Mouse (Mus musculus) kidney, adult 2 months (tissue): ENCODE data around the gene Gm28047. TPM values are rescaled to one million over a fixed set of nuclear protein-coding genes. Genes with fewer than 3 reads are reported as not detected.

Experiments used
- DNase-seq: peaks from one replicate; pipeline ENCODE4 v3.0.0; 2021
- H3K27ac ChIP-seq: fragments of 200-500 bp; 2 replicates; pipeline ENCODE4 v1.5.1; 2012; ENCODE audit warnings: low read depth, low read length, control low read depth, inconsistent platforms; ENCODE audit not compliant: insufficient read depth
- H3K27me3 ChIP-seq: fragments of 200-500 bp; replicated peaks from 2 replicates; pipeline ENCODE4 v1.6.1; 2012; ENCODE audit warnings: mild to moderate bottlenecking, moderate library complexity, low read length, inconsistent platforms; ENCODE audit not compliant: control insufficient read depth, insufficient read depth
- H3K36me3 ChIP-seq: fragments of 200-500 bp; 2 replicates; pipeline ENCODE4 v1.6.1; 2012; ENCODE audit warnings: mild to moderate bottlenecking, moderate library complexity, low read length, inconsistent platforms; ENCODE audit not compliant: control insufficient read depth, insufficient read depth
- H3K4me1 ChIP-seq: fragments of 200-500 bp; 2 replicates; pipeline ENCODE4 v1.6.1; 2011; ENCODE audit warnings: low read length; ENCODE audit not compliant: control insufficient read depth, insufficient read depth
- H3K4me3 ChIP-seq: fragments of 200-500 bp; 2 replicates; pipeline ENCODE4 v1.5.1; 2011; ENCODE audit warnings: mild to moderate bottlenecking, low read depth, low read length, control low read depth; ENCODE audit not compliant: insufficient read depth
- CTCF ChIP-seq: fragments of 200-500 bp; conservative IDR thresholded peaks from 2 replicates; pipeline ENCODE4 v1.5.1; 2011; ENCODE audit warnings: low read depth, mild to moderate bottlenecking, control low read depth, low read length, moderate library complexity, mixed read lengths; ENCODE audit not compliant: insufficient read depth, insufficient read length
- POLR2A ChIP-seq: fragments of 200-500 bp; IDR thresholded peaks from one replicate; pipeline ENCODE4 v1.6.1; 2011; ENCODE audit warnings: low read depth, low read length, control low read depth
- WGBS: fragments of 180-500 bp; shearing (Covaris S2); methylation state at CpG from one replicate; pipeline ENCODE4 v1.1.7; 2018; 5-methylcytosine and 5-hydroxymethylcytosine counted together
- polyA plus RNA-seq: library from polyadenylated mRNA; depleted of rRNA; stranded (reverse); fragments of >200 nt; gene quantifications from 2 replicates; pipeline ENCODE4 v1.2.3, GENCODE M21; 2012

Gm28047 gene
- polyA plus RNA-seq, 1 experiment, result not detected

DNA sequence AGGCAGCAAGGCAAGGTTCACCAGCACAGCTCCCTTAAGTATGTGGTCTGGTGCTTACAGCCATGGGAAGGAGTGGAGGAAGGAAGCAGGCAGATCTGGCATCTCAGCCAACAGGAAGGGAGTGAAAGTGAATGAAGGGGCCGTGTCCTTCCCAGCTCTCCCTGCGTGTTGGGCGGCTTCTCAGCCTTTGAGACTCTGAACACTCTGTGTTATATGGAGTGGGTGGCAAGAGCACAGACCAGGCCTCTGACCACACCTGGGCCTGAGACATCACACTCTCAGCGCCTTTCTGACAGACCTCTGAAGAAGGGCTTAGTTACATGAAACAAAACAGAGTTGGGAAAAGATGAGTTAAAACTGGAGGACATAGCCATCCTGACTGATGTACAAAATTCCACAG lies 94.3 kb downstream of the Gm28047 start:
- no peak for TF ChIP-seq POLR2A
- Histone ChIP-seq H3K27me3 (no peaks in the 10 kb centered on the region), H3K4me1 (no peaks in the 10 kb centered on the region), H3K36me3 (peaks cover 7% of the 10 kb centered on the region), H3K27ac (no peak overlapping the region), H3K4me3 (no peak overlapping the region)
- no peak for DNase-seq
- WGBS, result 73% methylated on average over 4 of the region's 4 CpGs

DNA sequence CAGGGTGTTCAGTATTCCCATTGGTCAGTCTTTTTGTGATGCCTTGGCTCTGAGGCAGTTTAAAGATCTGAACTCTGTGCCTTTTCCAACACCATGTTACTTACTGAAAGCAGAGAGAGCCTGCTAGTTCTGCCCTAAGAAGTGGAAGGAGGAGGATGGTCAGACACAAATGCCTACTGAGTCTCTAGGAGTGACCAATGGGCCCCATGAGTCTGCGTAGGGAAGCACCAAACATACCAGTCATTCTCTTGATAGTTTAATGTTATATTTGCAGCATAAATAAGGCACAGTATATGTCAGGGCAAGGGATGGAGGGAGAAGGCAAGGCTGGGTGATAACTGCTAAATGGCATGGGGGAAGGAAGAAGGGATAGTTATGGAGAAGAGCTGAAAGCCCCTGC lies 96.5 kb downstream of the Gm28047 start:
- Histone ChIP-seq H3K4me1 (no peaks in the 10 kb centered on the region), H3K36me3 (peaks cover 4% of the 10 kb centered on the region), H3K27me3 (no peaks in the 10 kb centered on the region), H3K27ac (no peak overlapping the region), H3K4me3 (no peak overlapping the region)
- 97% methylated on average over 1 of the region's 1 CpGs for WGBS
- DNase-seq, result no peak
- TF ChIP-seq POLR2A (no peak), CTCF (no peak)

DNA sequence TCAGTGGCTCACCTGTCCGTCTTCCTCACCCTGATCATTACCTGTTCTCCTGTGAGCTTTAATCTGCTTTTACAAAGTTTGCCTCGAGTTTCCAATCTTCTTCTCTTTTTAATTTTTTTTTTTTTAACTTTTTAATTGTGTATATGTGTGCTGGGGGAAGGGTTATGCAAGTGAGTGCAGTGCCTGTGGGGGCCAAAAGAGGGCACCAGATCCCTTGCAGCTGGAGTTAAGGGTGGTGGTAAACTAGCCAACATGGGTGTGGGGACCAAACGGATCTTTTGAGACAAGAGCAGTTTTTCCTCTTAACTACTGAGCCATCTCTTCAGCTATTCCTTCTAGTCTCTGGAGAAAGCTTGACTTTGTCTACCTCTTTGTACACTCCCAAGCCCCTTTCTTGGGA lies 96.9 kb downstream of the Gm28047 start:
- 87% methylated on average over 3 of the region's 3 CpGs for WGBS
- H3K4me3 ChIP-seq, result no peak overlapping the region
- peaks cover 4% of the 10 kb centered on the region for H3K36me3 ChIP-seq
- H3K27me3 ChIP-seq, result no peaks in the 10 kb centered on the region
- no peaks in the 10 kb centered on the region for H3K4me1 ChIP-seq
- no peak overlapping the region for H3K27ac ChIP-seq
- TF ChIP-seq CTCF (peak; percentile 58), POLR2A (no peak)
- DNase-seq, result no peak

DNA sequence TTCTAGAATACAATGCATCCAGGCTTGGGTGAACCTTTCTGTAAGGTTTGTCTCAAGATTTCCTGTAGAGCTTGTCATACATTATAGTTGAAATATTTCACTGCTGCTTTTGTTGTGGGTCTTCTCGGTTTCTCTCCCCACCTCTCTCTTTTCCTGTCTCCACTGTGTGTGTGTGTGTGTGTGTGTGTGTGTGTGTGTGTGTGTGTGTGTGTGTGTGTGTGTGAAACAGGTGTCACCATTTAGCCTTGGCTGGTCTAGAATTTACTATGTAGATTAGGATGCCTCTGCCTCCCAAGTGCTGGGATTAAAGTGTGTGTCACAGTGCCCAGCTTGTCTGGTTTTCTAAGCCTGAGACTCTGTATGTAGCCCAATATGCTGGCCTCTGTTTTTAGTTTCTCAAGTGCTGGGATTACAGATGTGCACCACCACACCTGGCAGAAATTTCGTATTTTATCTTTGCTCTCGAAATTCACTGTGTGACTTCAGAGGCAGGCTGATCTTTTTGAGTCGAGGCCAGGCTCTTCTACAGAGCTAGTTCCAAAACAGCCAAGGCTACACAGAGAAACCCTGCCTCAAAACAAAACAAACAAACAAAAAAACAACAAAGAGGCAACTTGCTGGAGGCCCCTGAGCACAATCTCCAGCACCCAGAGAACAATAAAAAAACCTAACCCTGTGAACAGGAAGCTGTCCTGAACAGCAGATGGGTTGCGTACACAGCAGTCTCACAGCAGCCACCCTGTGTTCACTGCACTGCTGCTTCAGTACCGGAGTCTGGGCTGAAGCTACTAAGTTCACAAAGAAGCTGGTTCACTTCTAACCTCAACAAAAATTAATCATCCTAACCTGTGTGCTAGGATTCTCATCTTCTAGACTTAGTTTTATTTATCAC lies 98.5 kb downstream of the Gm28047 start:
- Histone ChIP-seq H3K27ac (no peak overlapping the region), H3K4me1 (no peaks in the 10 kb centered on the region), H3K4me3 (no peak overlapping the region), H3K27me3 (no peaks in the 10 kb centered on the region), H3K36me3 (no peaks in the 10 kb centered on the region; the same call in none of the 2 replicates)
- 78% methylated on average over 6 of the region's 6 CpGs for WGBS
- TF ChIP-seq POLR2A (no peak), CTCF (no peak)
- no peak for DNase-seq

DNA sequence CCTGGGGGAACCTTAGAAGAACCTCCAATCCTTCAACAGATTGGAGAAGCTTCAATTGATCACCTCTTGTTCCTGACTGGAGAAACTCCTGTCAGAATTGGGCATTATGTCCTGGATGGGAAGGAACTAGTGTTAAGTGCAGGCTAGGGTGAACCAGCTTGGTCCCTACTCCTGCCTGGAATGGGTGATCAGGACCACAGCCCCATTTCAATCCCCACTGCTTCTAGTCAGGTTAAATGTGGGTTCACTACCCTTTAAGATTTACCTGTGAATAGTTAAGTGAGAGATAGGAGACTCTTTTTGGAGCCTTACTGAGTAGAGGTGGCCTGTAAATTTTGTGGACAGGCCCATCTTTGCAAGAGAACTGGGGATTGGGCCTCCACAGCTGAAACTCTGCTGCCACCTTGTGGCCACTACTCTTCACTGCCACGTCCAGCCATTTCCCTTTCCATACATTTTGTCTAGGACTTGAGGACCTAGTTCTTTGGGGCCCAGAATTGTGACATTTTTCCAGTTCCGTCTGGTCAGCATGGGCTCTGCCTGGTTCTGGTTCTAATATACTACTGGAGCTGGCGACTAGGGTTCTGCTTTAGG lies 99.9 kb downstream of the Gm28047 start, which contains the start of gene Npff:
Npff (minus strand) TSS at position 51 of the 594 bp plus-strand sequence.
- Histone ChIP-seq H3K27me3 (no peaks in the 10 kb centered on the region), H3K4me1 (no peaks in the 10 kb centered on the region), H3K4me3 (no peak within 1 kb of the TSS), H3K36me3 (no peaks in the 10 kb centered on the region; the same call in none of the 2 replicates), H3K27ac (no peak within 1 kb of the TSS)
- DNase-seq, result peak; percentile 71
- TF ChIP-seq POLR2A (no peak), CTCF (peak; percentile 95)
- WGBS, result 6% methylated on average over 3 of the region's 3 CpGs

DNA sequence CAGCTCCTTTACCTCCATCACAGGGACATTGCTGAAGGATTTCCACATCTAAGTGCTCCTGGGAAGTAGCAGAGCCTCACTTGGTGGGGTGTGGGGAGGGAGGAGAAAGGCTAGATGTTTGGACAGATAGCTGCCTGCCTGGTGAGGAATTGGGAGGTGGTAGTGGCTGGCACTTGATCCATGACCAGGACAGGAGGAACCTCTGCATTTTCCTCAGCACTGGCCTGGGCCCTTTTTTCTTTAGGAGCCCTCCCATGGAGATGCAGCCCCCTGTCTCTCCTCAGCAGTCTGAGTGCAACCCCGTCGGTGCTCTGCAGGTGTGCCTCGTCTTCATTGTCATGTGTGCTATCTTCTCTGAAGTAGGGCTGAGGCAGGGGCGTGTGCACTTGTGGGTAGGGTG lies 103.4 kb downstream of the Gm28047 start:
- H3K27ac ChIP-seq, result no peak overlapping the region
- H3K4me1 ChIP-seq, result peaks cover 3% of the 10 kb centered on the region; the same call in 1 of the 2 replicates
- H3K4me3 ChIP-seq, result no peak overlapping the region
- DNase-seq, result no peak
- H3K27me3 ChIP-seq, result no peaks in the 10 kb centered on the region
- TF ChIP-seq CTCF (no peak), POLR2A (no peak)
- no peaks in the 10 kb centered on the region for H3K36me3 ChIP-seq
- WGBS, result 74% methylated on average over 4 of the region's 4 CpGs

DNA sequence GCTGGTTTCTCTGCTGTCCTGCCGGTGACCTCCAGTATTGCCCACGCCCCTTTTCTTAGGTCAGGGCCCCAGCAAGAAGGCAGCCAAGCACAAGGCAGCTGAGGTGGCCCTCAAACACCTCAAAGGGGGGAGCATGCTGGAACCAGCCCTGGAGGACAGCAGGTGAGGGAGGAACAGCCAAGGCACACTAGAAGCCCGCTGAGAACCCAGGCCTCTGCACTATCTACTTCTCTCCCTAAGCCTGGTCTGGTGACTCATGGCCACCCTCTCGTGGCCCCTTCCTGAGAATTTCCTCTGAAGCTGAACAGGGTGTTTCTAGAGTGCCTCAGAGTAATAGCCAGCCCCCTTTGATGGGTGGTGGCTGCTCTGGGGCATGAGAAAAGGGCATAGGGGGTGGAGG lies 104.5 kb downstream of the Gm28047 start:
- no peaks in the 10 kb centered on the region for H3K27me3 ChIP-seq
- TF ChIP-seq POLR2A (no peak), CTCF (no peak)
- WGBS, result 70% methylated on average over 4 of the region's 4 CpGs
- no peak for DNase-seq
- peaks cover 3% of the 10 kb centered on the region; the same call in 1 of the 2 replicates for H3K4me1 ChIP-seq
- no peaks in the 10 kb centered on the region for H3K36me3 ChIP-seq
- H3K4me3 ChIP-seq, result no peak overlapping the region
- no peak overlapping the region for H3K27ac ChIP-seq
